Mouse (Mus musculus) MEL (cell line): ENCODE measurements around the gene Snd1.

Experiments used
- CHD1 ChIP-seq: IDR thresholded peaks from 2 replicates; pipeline ENCODE4 v1.6.1; 2012; ENCODE audit warnings: low read depth, mild to moderate bottlenecking, inconsistent platforms, low read length, improper control_type of control experiment
- CTCF ChIP-seq, 3 experiments: IDR thresholded peaks in 2 of 3; conservative IDR thresholded peaks in 1 of 3; 2 replicates each; pipeline ENCODE4 v1.5.1; 2011 to 2012; ENCODE audit warnings: low read length in 3 of 3, low read depth in 2 of 3, mild to moderate bottlenecking in 2 of 3, improper control_type of control experiment in 1 of 3, inconsistent platforms in 1 of 3, mixed read lengths in 1 of 3, moderate library complexity in 1 of 3; ENCODE audit not compliant: control insufficient read depth in 1 of 3, insufficient read depth in 1 of 3, poor library complexity in 1 of 3, severe bottlenecking in 1 of 3
- ETS1 ChIP-seq: IDR thresholded peaks from 2 replicates; pipeline ENCODE4 v1.6.1; 2012; ENCODE audit warnings: low read depth, mild to moderate bottlenecking, inconsistent platforms, low read length, improper control_type of control experiment, moderate library complexity
- GATA1 ChIP-seq: IDR thresholded peaks from 2 replicates; pipeline ENCODE4 v1.6.1; 2011; ENCODE audit warnings: low read depth, low read length, improper control_type of control experiment
- JUND ChIP-seq: IDR thresholded peaks from 2 replicates; pipeline ENCODE4 v1.6.1; 2011; ENCODE audit warnings: low read depth, mild to moderate bottlenecking, improper control_type of control experiment, low read length
- MAX ChIP-seq: IDR thresholded peaks from 2 replicates; pipeline ENCODE4 v1.6.1; 2011; ENCODE audit warnings: low read length, improper control_type of control experiment
- MXI1 ChIP-seq: IDR thresholded peaks from 2 replicates; pipeline ENCODE4 v1.6.1; 2011; ENCODE audit warnings: mild to moderate bottlenecking, low read depth, low read length, improper control_type of control experiment
- NELFE ChIP-seq: IDR thresholded peaks from 2 replicates; pipeline ENCODE4 v1.6.1; 2011; ENCODE audit warnings: low read depth, low read length, improper control_type of control experiment
- POLR2A ChIP-seq, 2 experiments: IDR thresholded peaks; 2 replicates each; pipeline ENCODE4 v1.6.1; 2011 to 2012; ENCODE audit warnings: low read length in 2 of 2, mild to moderate bottlenecking in 2 of 2, control low read depth in 1 of 2, improper control_type of control experiment in 1 of 2, low read depth in 1 of 2, moderate library complexity in 1 of 2; ENCODE audit not compliant: control insufficient read depth in 1 of 2, insufficient read depth in 1 of 2, poor library complexity in 1 of 2
- POLR2AphosphoS2 ChIP-seq: IDR thresholded peaks from 2 replicates; pipeline ENCODE4 v1.6.1; 2011; ENCODE audit warnings: low read length, improper control_type of control experiment
- TBP ChIP-seq: IDR thresholded peaks from 2 replicates; pipeline ENCODE4 v1.8.0; 2011; ENCODE audit warnings: low read depth, low read length, improper control_type of control experiment
- TCF12 ChIP-seq: IDR thresholded peaks from 2 replicates; pipeline ENCODE4 v1.6.1; 2014; ENCODE audit warnings: low read depth, mild to moderate bottlenecking, inconsistent platforms, low read length, improper control_type of control experiment, moderate library complexity

GRCm38 (mm10) chr6:28594759-28595158 is 119.8 kb downstream of the Snd1 start:
- TF ChIP-seq TBP (no peak), ETS1 (no peak), JUND (no peak), MXI1 (no peak), MAX (no peak), POLR2A (IDR thresholded peaks at IDR 0.05; ENCODE audit: control insufficient read depth in 1 of 2, insufficient read depth in 1 of 2, low read depth in 1 of 2, low read length in 2 of 2, poor library complexity in 1 of 2) (no peak), CTCF (IDR thresholded peaks at IDR 0.05 in 2 of 3, conservative IDR thresholded peaks at IDR 0.05 in 1 of 3; ENCODE audit: control insufficient read depth in 1 of 3, insufficient read depth in 1 of 3, low read depth in 2 of 3, low read length in 3 of 3, poor library complexity in 1 of 3, severe bottlenecking in 1 of 3) (no peak), TCF12 (no peak), GATA1 (no peak), CHD1 (no peak), NELFE (no peak), POLR2AphosphoS2 (no peak)
